Mouse (Mus musculus): ENCODE data around the gene Cds2. TPM values are rescaled to one million over a fixed set of nuclear protein-coding genes. Genes with fewer than 3 reads are reported as not detected.

Cds2 gene
- total RNA-seq, 2 experiments from 2014 or later: 80.1 to 91.4 TPM

- DNase-seq: peak in 1 of 2 experiments; percentile 32
- intact Hi-C loops (cut with DNase I): loop anchor here (2.0 to 5.0 kb wide), 3 partner anchors 19 to 224 kb away; no protein-coding TSS in a partner anchor
Observed at GRCm38 (mm10) chr2:132263421-132264265, 695 bp downstream of the Cds2 start.

- peak in 1 of 2 experiments; percentile 11 for DNase-seq
- intact Hi-C loops (cut with DNase I): loop anchor here (2.0 to 5.0 kb wide), 2 partner anchors 19 to 223 kb away; no protein-coding TSS in a partner anchor
Observed at GRCm38 (mm10) chr2:132264266-132264710, 1.3 kb downstream of the Cds2 start.

GRCm38 (mm10) chr2:132265196-132265595 lies 2.2 kb downstream of the Cds2 start:
- DNase-seq: no peak
- intact Hi-C loops (cut with DNase I): loop anchor here (2.0 kb wide), 1 partner anchor 18 kb away; no protein-coding TSS in a partner anchor

GRCm38 (mm10) chr2:132266086-132266485 lies 3.1 kb downstream of the Cds2 start:
- DNase-seq: no peak
- intact Hi-C loops (cut with DNase I): no loop called here

- DNase-seq: peak in 1 of 2 experiments; percentile 13
- intact Hi-C loops (cut with DNase I): no loop called here
Observed at GRCm38 (mm10) chr2:132269217-132269616, 6.3 kb downstream of the Cds2 start.

GRCm38 (mm10) chr2:132270331-132270951 lies 7.5 kb downstream of the Cds2 start:
- intact Hi-C loops (cut with DNase I): no loop called here
- DNase-seq: peak in 1 of 2 experiments; percentile 21

- intact Hi-C loops (cut with DNase I): no loop called here
- DNase-seq: no peak
Observed at GRCm38 (mm10) chr2:132272694-132273389, 9.9 kb downstream of the Cds2 start.

- intact Hi-C loops (cut with DNase I): no loop called here
Observed at GRCm38 (mm10) chr2:132275527-132275926, 12.6 kb downstream of the Cds2 start.

GRCm38 (mm10) chr2:132276249-132276648 lies 13.3 kb downstream of the Cds2 start:
- intact Hi-C loops (cut with DNase I): no loop called here
- no peak for DNase-seq

More at GRCm38 (mm10) chr2:132275527-132275926, 12.6 kb downstream of the Cds2 start:
- peak in 1 of 2 experiments; percentile 23 for DNase-seq

- intact Hi-C loops (cut with DNase I): no loop called here
- DNase-seq: no peak
Observed at GRCm38 (mm10) chr2:132278273-132278853, 15.4 kb downstream of the Cds2 start.

GRCm38 (mm10) chr2:132279336-132279882 lies 16.5 kb downstream of the Cds2 start:
- intact Hi-C loops (cut with DNase I): no loop called here

GRCm38 (mm10) chr2:132279978-132280377 lies 17.0 kb downstream of the Cds2 start:
- peak in 1 of 2 experiments; percentile 25 for DNase-seq
- intact Hi-C loops (cut with DNase I): no loop called here

More at GRCm38 (mm10) chr2:132279336-132279882, 16.5 kb downstream of the Cds2 start:
- DNase-seq: no peak

GRCm38 (mm10) chr2:132280518-132281120 lies 17.7 kb downstream of the Cds2 start:
- intact Hi-C loops (cut with DNase I): no loop called here
- DNase-seq: no peak

GRCm38 (mm10) chr2:132281560-132282452 lies 18.9 kb downstream of the Cds2 start:
- no peak for DNase-seq

GRCm38 (mm10) chr2:132282453-132283174 lies 19.7 kb downstream of the Cds2 start:
- DNase-seq: peak in 1 of 2 experiments; percentile 38
- intact Hi-C loops (cut with DNase I): loop anchor here (2.0 kb wide), 1 partner anchor 18 kb away; no protein-coding TSS in a partner anchor

More at GRCm38 (mm10) chr2:132281560-132282452, 18.9 kb downstream of the Cds2 start:
- intact Hi-C loops (cut with DNase I): loop anchor here (2.0 kb wide), 1 partner anchor 17 kb away; no protein-coding TSS in a partner anchor

- DNase-seq: no peak
- intact Hi-C loops (cut with DNase I): loop anchor here (2.0 kb wide), 1 partner anchor 19 kb away; no protein-coding TSS in a partner anchor
Observed at GRCm38 (mm10) chr2:132283236-132284070, 20.5 kb downstream of the Cds2 start.
